Mouse (Mus musculus): ENCODE data around the gene Peak1.

DNA sequence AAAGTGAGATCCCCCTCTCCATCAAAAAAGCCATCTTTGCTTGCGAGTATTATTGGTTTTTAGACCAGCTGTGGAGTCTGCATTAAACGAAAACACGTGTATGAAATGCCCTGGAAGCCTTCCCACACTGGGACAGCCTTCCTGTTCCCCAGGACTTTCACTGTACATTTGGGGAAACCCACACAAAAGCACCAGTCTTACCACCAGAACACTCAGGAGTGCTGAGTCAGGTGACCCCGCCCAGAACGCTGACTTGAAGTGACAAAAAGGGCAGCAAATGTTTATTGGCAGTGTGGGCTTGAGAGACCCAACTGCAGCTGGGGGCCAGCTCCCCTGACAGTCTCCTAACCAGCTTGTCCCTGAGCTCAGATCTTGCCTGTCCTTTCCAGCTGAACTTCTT, 251.7 kb downstream of the Peak1 start:
- TF ChIP-seq POLR2A (IDR thresholded peaks at IDR 0.05; ENCODE audit: low read depth, low read length) (no peak), CTCF (IDR thresholded peaks at IDR 0.05; ENCODE audit: borderline replicate concordance, insufficient read depth, low read length) (no peak)

Data from embryonic fibroblast, embryonic 13.5 days (primary cell).